Mouse (Mus musculus) olfactory bulb, adult 2 months (tissue): ENCODE results near the gene Btf3l4.
A peak's percentile ranks its signal among the peaks of the same experiment; 100 is the strongest.

Experiments
- CTCF ChIP-seq: fragments of 200-500 bp; IDR thresholded peaks from 2 replicates; pipeline ENCODE4 v1.5.1; 2012; ENCODE audit warnings: low read depth, mild to moderate bottlenecking, low read length, moderate library complexity; ENCODE audit not compliant: insufficient read depth
- POLR2A ChIP-seq: fragments of 200-500 bp; IDR thresholded peaks from 2 replicates; pipeline ENCODE4 v1.6.1; 2012; ENCODE audit warnings: mild to moderate bottlenecking, low read depth, low read length, moderate library complexity; ENCODE audit not compliant: insufficient read depth

GRCm38 (mm10) chr4:108780057-108780863, 53.2 kb downstream of the Btf3l4 start, which contains the start of gene Zfyve9:
- TF ChIP-seq POLR2A (peak; percentile 46), CTCF (peak; percentile 34; the same call in 1 of the 2 replicates)
